Mouse (Mus musculus) testis, adult 2 months (tissue): ENCODE data around the gene Milr1.

ENCODE experiments used
- CTCF ChIP-seq: fragments of 200-500 bp; IDR thresholded peaks from 2 replicates; pipeline ENCODE4 v1.5.1; 2012; ENCODE audit warnings: low read depth, mild to moderate bottlenecking, inconsistent platforms, low read length, moderate library complexity; ENCODE audit not compliant: control insufficient read depth, insufficient read depth, insufficient replicate concordance
- POLR2A ChIP-seq: fragments of 200-500 bp; IDR thresholded peaks from 2 replicates; pipeline ENCODE4 v1.6.1; 2012; ENCODE audit warnings: low read depth, mild to moderate bottlenecking, inconsistent platforms, low read length, moderate library complexity; ENCODE audit not compliant: control insufficient read depth

- TF ChIP-seq POLR2A (no peak), CTCF (no peak)
Measured at GRCm38 (mm10) chr11:106702584-106702983, 48.4 kb upstream of the Milr1 start.
